Mouse (Mus musculus) liver, embryonic 14.5 days (tissue): ENCODE results near the gene Etv6. TPM values are rescaled to one million over a fixed set of nuclear protein-coding genes. Genes with fewer than 3 reads are reported as not detected.
A peak's percentile ranks its signal among the peaks of the same experiment; 100 is the strongest.
"Not testable (repeated sequence)": the region's sequence is repeated elsewhere in the genome, so short reads cannot be mapped to it uniquely, and the experiment has no call there.

Experiments used
- ATAC-seq: fragments of 200-750 bp; cut with Nextera tagmentation; 2 replicates; pipeline ENCODE4 v1.8.0; 2017; ENCODE audit warnings: moderate number of reproducible peaks, mild to moderate bottlenecking, moderate library complexity; ENCODE audit not compliant: insufficient read depth
- DNase-seq, 3 experiments: peaks; one replicate each; pipeline ENCODE4 v3.0.0-alpha.2; 2012 to 2013; ENCODE audit warnings: low read depth in 3 of 3, low spot score in 3 of 3
- H3K27ac ChIP-seq: fragments of 300-500 bp; sonication (generic); 2 replicates; pipeline ENCODE4 v1.5.1; 2014; ENCODE audit warnings: moderate library complexity, mild to moderate bottlenecking, control low read depth, inconsistent platforms
- H3K27me3 ChIP-seq: fragments of 300-500 bp; sonication (generic); 2 replicates; pipeline ENCODE4 v1.6.1; 2014; ENCODE audit warnings: mild to moderate bottlenecking, low read length, moderate library complexity; ENCODE audit not compliant: control insufficient read depth, insufficient read depth
- H3K36me3 ChIP-seq: fragments of 300-500 bp; sonication (generic); replicated peaks from 2 replicates; pipeline ENCODE4 v1.6.1; 2014; ENCODE audit warnings: low read depth; ENCODE audit not compliant: control insufficient read depth, insufficient read depth
- H3K4me1 ChIP-seq, 2 experiments: fragments of 200-500 bp in 1 of 2; fragments of 300-500 bp in 1 of 2; sonication (generic) in 1 of 2; replicated peaks; 2 replicates each; pipeline ENCODE4 v1.6.1; 2012 to 2014; ENCODE audit warnings: antibody characterized with exemption in 1 of 2, inconsistent platforms in 1 of 2, low read length in 1 of 2; ENCODE audit not compliant: control insufficient read depth in 2 of 2, insufficient read depth in 2 of 2
- H3K4me2 ChIP-seq: fragments of 300-500 bp; sonication (generic); 2 replicates; pipeline ENCODE4 v1.6.1; 2014; ENCODE audit warnings: low read depth, mild to moderate bottlenecking, control low read depth, moderate library complexity
- H3K4me3 ChIP-seq, 2 experiments: fragments of 200-500 bp in 1 of 2; fragments of 300-500 bp in 1 of 2; sonication (generic) in 1 of 2; 2 replicates each; pipeline ENCODE4 v1.5.1; 2012 to 2014; ENCODE audit warnings: low read depth in 2 of 2, low read length in 2 of 2, mild to moderate bottlenecking in 2 of 2, control low read depth in 1 of 2, inconsistent platforms in 1 of 2, moderate library complexity in 1 of 2; ENCODE audit not compliant: insufficient read depth in 1 of 2
- H3K9ac ChIP-seq: fragments of 300-500 bp; sonication (generic); replicated peaks from 2 replicates; pipeline ENCODE4 v1.6.1; 2014; ENCODE audit warnings: mild to moderate bottlenecking, control low read depth, moderate library complexity
- H3K9me3 ChIP-seq: fragments of 300-500 bp; sonication (generic); 2 replicates; pipeline ENCODE4 v1.6.1; 2016; ENCODE audit warnings: low read length, mixed read lengths; ENCODE audit not compliant: control insufficient read depth
- CTCF ChIP-seq: IDR thresholded peaks from 2 replicates; pipeline ENCODE4 v1.5.1; 2016; ENCODE audit warnings: antibody characterized with exemption, low read depth, control low read depth
- EP300 ChIP-seq: IDR thresholded peaks from 2 replicates; pipeline ENCODE4 v1.6.1; 2016; ENCODE audit warnings: antibody characterized with exemption, low read depth
- WGBS: fragments of 180-500 bp; shearing (Covaris S2); extraction: QIAGEN DNeasy Blood & Tissue Kit; methylation state at CpG from one replicate; pipeline ENCODE4 v1.1.7; 2014; ENCODE audit not compliant: insufficient replicate concordance; 5-methylcytosine and 5-hydroxymethylcytosine counted together
- polyA plus RNA-seq, 2 experiments: library from polyadenylated mRNA; depleted of rRNA in 1 of 2; stranded (reverse) in 1 of 2; unstranded in 1 of 2; fragments of >200 nt; fragmentation: Nextera tagmentation in 1 of 2; extraction: Ambion mirVana in 1 of 2; gene quantifications; 2 replicates each; pipeline versions ENCODE4 v1.2.1 to v1.2.3; 2012 to 2014

Gene Etv6
- polyA plus RNA-seq, 2 experiments, result 2.6 to 3.0 TPM

DNA sequence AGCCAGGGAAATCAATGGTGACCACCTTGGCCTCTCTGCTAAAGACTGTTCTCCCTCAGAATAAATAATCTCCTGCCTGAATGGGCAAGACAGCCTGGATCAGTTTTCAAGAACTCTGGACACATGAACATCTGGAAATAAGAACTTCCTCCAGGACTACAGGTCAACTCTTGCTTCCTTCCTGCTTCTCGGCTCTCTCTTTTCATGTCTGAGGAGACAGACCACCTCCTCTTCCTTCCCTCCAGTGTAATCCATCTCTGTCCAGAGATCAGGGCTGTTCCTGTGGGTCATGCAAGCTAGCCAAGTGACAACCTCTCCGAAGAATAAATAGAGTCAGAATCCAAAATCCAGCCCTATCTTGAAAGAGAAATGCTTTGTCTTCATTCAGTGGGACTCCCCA is 37.6 kb upstream of the Etv6 start:
- DNase-seq (no peak), ATAC-seq (no peak)
- Histone ChIP-seq H3K9me3 (no peaks in the 10 kb centered on the region), H3K4me3 (no peak overlapping the region), H3K27ac (no peak overlapping the region), H3K36me3 (no peaks in the 10 kb centered on the region), H3K4me1 (no peaks in the 10 kb centered on the region), H3K27me3 (no peaks in the 10 kb centered on the region), H3K9ac (no peak overlapping the region), H3K4me2 (no peak overlapping the region)
- TF ChIP-seq EP300 (no peak), CTCF (no peak)
- whole genome bisulfite sequencing, result 19% methylated on average over 2 of the region's 2 CpGs

DNA sequence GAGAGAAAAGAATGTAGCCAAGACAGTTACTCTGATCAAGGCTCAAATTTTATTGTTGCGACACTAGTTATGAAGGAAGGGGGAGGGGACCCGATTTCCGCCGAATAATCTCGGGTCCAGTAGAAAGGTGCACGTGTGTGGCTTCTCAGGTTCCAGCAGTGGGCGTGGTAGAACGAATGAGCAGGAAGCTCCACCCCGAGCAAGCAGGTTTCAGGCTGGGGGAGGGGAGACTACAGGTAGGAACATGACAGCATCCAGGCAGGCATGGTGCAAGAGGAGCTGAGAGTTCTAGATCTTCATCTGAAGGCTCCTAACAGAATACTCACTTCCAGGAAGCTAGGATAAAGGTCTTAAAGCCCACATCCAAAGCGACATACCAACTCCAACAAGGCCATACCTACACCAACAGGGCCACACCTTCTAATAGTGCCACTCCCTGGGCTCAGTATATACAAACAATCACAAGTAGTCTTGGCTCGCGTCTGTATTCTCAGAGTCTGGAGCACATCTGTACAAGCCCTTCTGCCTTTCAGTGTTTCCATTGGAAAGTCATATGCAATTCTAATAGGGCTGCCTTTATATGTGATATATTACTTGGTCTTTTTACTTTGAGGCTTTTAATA is 20.9 kb upstream of the Etv6 start:
- not testable (repeated sequence) for ATAC-seq, H3K27ac ChIP-seq, H3K9ac ChIP-seq, H3K4me2 ChIP-seq, H3K36me3 ChIP-seq, H3K27me3 ChIP-seq, H3K9me3 ChIP-seq, H3K4me1 ChIP-seq, H3K4me3 ChIP-seq, DNase-seq
- WGBS, result 51% methylated on average over 4 of the region's 12 CpGs

DNA sequence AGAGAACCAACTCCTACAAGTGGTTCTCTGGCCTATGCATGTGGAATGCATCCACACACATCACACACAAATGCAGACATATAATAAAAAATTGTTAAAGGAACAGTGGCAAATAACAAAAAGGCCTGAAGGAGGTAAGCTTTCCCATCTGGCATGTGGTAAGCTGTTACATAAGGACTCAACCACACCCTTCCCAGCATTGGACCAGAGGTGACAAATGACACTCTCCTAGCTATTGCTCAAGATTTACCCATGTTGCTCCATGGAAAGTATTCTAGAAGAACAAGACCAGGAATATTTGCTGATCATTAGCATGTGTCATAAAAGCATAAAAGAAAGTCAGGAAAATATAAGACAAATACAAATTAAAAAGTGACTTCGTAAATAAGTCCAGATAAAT is 16.7 kb upstream of the Etv6 start:
- no peak overlapping the region for H3K4me3 ChIP-seq
- no peak overlapping the region for H3K9ac ChIP-seq
- DNase-seq (no peak), ATAC-seq (no peak)
- WGBS, result 63% methylated on average over 1 of the region's 1 CpGs
- no peak overlapping the region for H3K27ac ChIP-seq
- H3K4me2 ChIP-seq, result no peak overlapping the region
- H3K9me3 ChIP-seq, result no peaks in the 10 kb centered on the region
- H3K27me3 ChIP-seq, result no peaks in the 10 kb centered on the region
- TF ChIP-seq EP300 (no peak), CTCF (no peak)
- H3K36me3 ChIP-seq, result no peaks in the 10 kb centered on the region
- no peaks in the 10 kb centered on the region for H3K4me1 ChIP-seq

DNA sequence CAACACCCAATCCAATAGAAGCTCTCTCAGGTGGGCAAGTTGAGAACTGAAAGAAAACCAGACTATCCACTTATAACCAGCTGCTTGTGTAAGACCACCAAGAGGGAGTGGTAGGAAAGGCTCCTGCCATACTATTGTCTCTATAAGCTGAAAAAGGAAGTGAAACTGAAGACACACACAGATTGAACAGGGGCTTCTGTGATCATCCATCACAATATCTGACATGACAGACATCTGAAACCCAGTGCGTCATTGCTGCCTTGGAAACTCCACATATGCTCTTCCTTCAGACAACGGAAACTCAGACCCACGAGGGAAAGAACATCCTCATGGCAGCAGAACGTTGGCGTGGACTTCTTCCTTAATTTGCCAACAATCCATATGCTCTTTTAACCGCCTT is 14.7 kb upstream of the Etv6 start:
- WGBS, result 26% methylated on average over 6 of the region's 6 CpGs
- TF ChIP-seq EP300 (no peak), CTCF (no peak)
- ATAC-seq, result no peak
- Histone ChIP-seq H3K27me3 (no peaks in the 10 kb centered on the region), H3K4me2 (no peak overlapping the region), H3K4me3 (no peak overlapping the region), H3K27ac (no peak overlapping the region), H3K9me3 (no peaks in the 10 kb centered on the region), H3K36me3 (no peaks in the 10 kb centered on the region), H3K4me1 (no peaks in the 10 kb centered on the region), H3K9ac (no peak overlapping the region)
- DNase-seq, result peak in 1 of 3 experiments; percentile 22

DNA sequence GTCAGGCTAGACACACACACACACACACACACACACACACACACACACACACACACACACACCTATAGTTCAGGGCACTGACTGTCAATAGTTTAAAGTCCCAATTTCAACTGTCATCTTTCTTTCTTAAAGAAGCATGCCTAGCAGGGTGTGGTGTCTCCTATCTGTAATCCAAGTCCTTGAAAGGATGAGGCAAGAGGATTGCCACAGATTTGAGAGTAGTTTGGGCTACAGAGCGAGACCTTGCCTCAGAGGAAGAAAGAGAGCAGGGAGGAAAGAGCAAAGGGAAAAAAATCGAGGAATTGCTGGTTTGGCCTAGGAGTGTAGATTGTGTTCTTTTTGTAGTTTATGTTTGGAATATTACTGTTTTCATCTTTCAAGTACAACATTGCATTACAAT is 9.2 kb upstream of the Etv6 start:
- Histone ChIP-seq H3K36me3 (no peaks in the 10 kb centered on the region), H3K4me2 (no peak overlapping the region), H3K4me3 (no peak overlapping the region), H3K27ac (no peak overlapping the region), H3K9me3 (no peaks in the 10 kb centered on the region), H3K9ac (no peak overlapping the region), H3K4me1 (no peaks in the 10 kb centered on the region), H3K27me3 (no peaks in the 10 kb centered on the region)
- no peak for DNase-seq
- 55% methylated on average over 2 of the region's 2 CpGs for WGBS
- ATAC-seq, result no peak
- no peak for TF ChIP-seq EP300
- TF ChIP-seq CTCF, result no peak
